Mouse (Mus musculus) liver, postnatal 0 days (tissue): ENCODE measurements at regions not wholly inside any gene's neighbourhood (a gene's known extent, or its start where the extent isn't known, plus 50 kb on each side); places are given as distances from the start of the nearest gene placed in this dataset.

Source experiments
- CTCF ChIP-seq: sonication (generic); IDR thresholded peaks from 2 replicates; pipeline ENCODE4 v1.5.1; 2016; ENCODE audit warnings: antibody characterized with exemption, low read depth
- EP300 ChIP-seq: IDR thresholded peaks from 2 replicates; pipeline ENCODE4 v1.6.1; 2016; ENCODE audit warnings: antibody characterized with exemption, low read depth, mild to moderate bottlenecking

DNA sequence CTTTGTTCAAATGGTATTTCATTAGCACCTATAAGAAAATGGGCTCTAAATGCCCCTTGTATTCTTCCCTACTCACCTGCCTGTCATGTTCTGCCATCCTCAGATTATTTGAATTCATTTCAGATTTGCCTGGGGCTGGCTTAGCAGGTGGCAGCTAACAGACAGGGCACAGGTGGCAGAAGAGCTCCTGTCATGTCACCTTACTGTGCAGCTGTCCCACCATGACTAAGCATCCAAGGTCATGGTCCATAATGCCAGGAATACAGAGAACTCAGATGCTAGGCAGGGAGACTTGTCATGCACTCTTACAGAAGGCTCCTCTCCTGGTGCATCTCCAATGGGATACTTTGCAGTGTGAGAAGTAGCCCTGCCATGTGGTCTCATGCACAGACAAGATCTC, 458.7 kb downstream of the Tmem135 start:
- TF ChIP-seq CTCF (no peak), EP300 (no peak)
